Mouse (Mus musculus): Measurements from ENCODE around the gene Foxi1.

GRCm38 (mm10) chr11:34242979-34243378 is 35.1 kb upstream of the Foxi1 start:
- TF ChIP-seq CTCF (IDR thresholded peaks at IDR 0.05; ENCODE audit: extremely low read depth, insufficient read depth, low read length) (no peak), POLR2A (IDR thresholded peaks at IDR 0.05; ENCODE audit: extremely low read depth, insufficient read depth, low read length) (no peak)

All from cortical plate, adult 2 months (tissue).